Mouse (Mus musculus): ENCODE data around the gene Grsf1. TPM values are rescaled to one million over a fixed set of nuclear protein-coding genes. Genes with fewer than 3 reads are reported as not detected.

The Grsf1 gene
- polyA plus RNA-seq (2016; fragmentation: Nextera tagmentation; extraction: Ambion mirVana) = 68.2 and 69.3 TPM in 2 replicates

DNA sequence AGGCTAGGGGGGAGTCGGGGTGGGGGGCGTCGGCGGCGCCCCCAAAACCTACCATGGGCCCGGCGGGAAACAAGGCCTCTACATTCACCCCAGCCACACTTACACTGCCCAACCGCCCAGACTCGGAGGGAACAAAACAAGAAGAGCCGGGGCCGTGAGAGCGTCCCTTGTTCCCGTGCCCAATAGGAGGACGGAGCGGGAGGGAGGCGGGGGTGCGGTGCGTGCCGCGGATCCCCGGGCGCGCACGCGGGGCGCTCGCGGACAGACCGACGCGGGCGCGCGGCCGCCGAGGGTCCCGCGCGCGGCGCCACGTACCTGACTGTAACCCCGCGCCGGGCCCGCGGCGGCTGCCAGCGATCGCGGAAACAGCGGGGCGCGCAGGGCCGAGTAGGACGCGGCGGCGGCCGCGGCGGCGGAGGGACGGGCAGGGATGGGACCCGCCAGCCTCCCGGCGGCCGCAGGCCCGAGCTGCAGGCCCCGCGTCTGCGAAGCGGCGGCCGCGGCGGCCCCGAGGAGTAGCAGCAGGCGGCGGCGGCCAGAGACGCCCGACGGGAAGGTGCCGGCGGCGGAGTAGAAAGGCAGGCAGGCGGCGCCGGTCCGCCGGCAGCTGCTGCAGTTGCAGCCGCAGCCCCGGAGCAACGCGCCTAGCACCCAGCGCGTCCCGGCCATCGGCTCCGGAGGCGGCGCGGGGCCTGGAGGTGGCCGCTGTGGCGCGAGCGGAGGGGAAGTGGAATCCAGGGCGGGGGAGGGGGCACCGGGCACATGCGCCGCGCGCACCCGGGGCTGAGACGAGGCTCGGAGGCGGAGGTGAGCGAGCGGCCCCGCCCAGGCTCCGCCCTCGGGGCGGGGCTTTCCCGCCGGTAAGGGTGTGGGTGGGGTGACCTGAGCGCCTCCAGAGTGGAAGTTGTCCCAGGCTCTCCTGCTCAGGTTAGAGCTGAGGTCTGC lies at the start of gene Grsf1:
Gene Grsf1, minus strand, starts transcription at position 729 of the 945 bp plus-strand sequence.
- peak within 1 kb of the TSS; percentile 96 for H3K9ac ChIP-seq
- H3K36me3 ChIP-seq = peaks cover 13% of the 10 kb centered on the region
- H3K9me3 ChIP-seq = no peaks in the 10 kb centered on the region
- H3K27me3 ChIP-seq = no peaks in the 10 kb centered on the region
- H3K4me2 ChIP-seq (replicated peaks) = peak within 1 kb of the TSS; percentile 76
- peak within 1 kb of the TSS; percentile 97 for H3K27ac ChIP-seq
- WGBS = under 1% methylated on average over 98 of the region's 127 CpGs
- H3K4me1 ChIP-seq = peaks cover 12% of the 10 kb centered on the region; the same call in 1 of the 2 replicates
- peak within 1 kb of the TSS; percentile 96 for H3K4me3 ChIP-seq
- ATAC-seq (ENCODE audit: insufficient number of reproducible peaks, insufficient read depth, low FRiP score, low TSS enrichment) = peak; percentile 93

DNA sequence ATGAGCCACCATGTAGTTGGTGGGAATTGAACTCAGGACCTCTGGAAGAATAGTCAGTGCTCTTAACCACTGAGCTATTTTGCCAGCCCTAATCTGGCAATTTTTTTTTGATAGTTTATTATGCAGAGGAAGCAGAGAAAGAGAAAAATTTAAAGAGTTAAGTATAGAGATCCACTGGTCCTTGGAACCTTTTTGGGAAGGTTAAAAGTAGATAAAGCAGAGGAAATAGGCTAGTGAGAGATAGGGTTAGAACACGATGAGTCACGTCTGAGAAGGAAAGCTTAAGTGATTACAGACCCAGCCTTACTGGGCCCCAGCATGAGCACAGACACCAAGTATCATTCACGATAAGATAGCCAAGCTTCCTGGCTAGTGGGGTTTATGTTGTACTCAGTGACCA lies 48.1 kb upstream of the Grsf1 start:
- Histone ChIP-seq H3K36me3 (no peaks in the 10 kb centered on the region), H3K27me3 (no peaks in the 10 kb centered on the region), H3K27ac (no peak overlapping the region), H3K9me3 (no peaks in the 10 kb centered on the region), H3K9ac (no peak overlapping the region), H3K4me2 (replicated peaks) (no peak overlapping the region), H3K4me3 (no peak overlapping the region), H3K4me1 (peaks cover 22% of the 10 kb centered on the region)
- ATAC-seq (ENCODE audit: insufficient number of reproducible peaks, insufficient read depth, low FRiP score, low TSS enrichment) = no peak
- 43% methylated on average over 3 of the region's 3 CpGs for WGBS

DNA sequence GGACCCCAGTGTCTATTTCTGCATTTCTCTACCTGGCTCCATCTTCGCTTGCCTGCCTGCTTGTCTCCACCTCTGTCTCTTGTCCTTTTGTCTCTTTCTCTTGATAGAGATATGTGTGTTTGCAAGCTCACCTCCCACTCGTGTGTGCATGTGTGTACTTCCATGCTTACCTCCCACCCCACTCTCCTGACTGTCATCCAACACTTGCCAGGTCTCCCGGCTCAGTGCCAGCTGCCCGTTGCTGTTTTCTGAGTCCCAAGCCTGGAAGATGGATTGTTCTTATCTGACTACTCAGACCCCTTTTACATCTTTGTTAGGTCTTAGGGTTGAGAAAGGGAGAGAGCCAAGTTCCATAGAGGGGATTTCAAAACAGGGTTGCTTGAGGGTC lies 46.2 kb upstream of the Grsf1 start:
- H3K4me1 ChIP-seq = peaks cover 22% of the 10 kb centered on the region
- H3K27ac ChIP-seq = no peak overlapping the region
- ATAC-seq (ENCODE audit: insufficient number of reproducible peaks, insufficient read depth, low FRiP score, low TSS enrichment) = no peak
- WGBS = 34% methylated on average over 4 of the region's 4 CpGs
- H3K4me2 ChIP-seq (replicated peaks) = peak overlapping the region; percentile 97
- no peaks in the 10 kb centered on the region for H3K36me3 ChIP-seq
- no peaks in the 10 kb centered on the region for H3K27me3 ChIP-seq
- peak overlapping the region; percentile 94 for H3K4me3 ChIP-seq
- H3K9me3 ChIP-seq = no peaks in the 10 kb centered on the region
- peak overlapping the region; percentile 95 for H3K9ac ChIP-seq

DNA sequence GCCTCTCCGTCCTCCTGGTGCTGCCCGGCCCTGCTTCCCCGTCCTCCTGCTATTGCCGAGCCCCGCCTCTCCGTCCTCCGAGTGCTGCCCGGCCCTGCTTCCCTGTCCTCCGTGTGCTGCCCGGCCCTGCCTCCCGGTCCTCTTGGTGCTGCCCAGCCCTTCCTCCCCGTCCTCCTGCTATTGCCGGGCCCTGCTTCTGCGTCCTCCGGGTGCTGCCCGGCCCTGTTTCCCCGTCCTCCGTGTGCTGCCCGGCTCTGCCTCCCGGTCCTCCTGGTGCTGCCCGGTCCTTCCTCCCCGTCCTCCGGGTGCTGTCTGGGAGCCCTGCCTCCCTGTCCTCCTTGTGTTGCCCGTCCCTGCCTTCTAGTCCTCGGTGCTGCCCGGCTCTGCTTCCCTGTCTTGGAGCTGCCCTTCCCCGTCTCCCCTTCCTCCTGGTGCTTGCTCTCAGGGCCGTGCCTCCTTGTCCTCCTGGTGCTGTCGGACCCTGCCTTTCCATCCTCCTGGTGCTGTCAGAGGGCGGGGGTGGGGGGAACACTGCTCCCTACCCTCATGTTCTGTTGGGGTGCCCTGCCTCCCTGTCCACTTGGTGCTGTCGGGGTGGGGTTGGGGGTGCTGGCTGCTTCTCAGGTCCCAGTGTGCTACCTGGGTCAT lies 45.7 kb upstream of the Grsf1 start:
- WGBS = 1% methylated on average over 31 of the region's 31 CpGs
- ATAC-seq (ENCODE audit: insufficient number of reproducible peaks, insufficient read depth, low FRiP score, low TSS enrichment) = peak; percentile 16; the same call in 1 of the 2 replicates
- Histone ChIP-seq H3K36me3 (no peaks in the 10 kb centered on the region), H3K9me3 (no peaks in the 10 kb centered on the region), H3K4me2 (replicated peaks) (peak overlapping the region; percentile 97), H3K27me3 (no peaks in the 10 kb centered on the region), H3K27ac (peak overlapping the region; percentile 94), H3K9ac (peak overlapping the region; percentile 95), H3K4me3 (peak overlapping the region; percentile 94), H3K4me1 (peaks cover 22% of the 10 kb centered on the region)

- peak overlapping the region; percentile 94 for H3K4me3 ChIP-seq
- 0% methylated on average over 37 of the region's 38 CpGs for WGBS
- H3K4me1 ChIP-seq = peaks cover 22% of the 10 kb centered on the region
- H3K36me3 ChIP-seq = no peaks in the 10 kb centered on the region
- no peaks in the 10 kb centered on the region for H3K9me3 ChIP-seq
- peak overlapping the region; percentile 94 for H3K27ac ChIP-seq
- H3K9ac ChIP-seq = peak overlapping the region; percentile 95
- peak overlapping the region; percentile 97 for H3K4me2 ChIP-seq (replicated peaks)
- peak; percentile 59 for ATAC-seq (ENCODE audit: insufficient number of reproducible peaks, insufficient read depth, low FRiP score, low TSS enrichment)
- no peaks in the 10 kb centered on the region for H3K27me3 ChIP-seq
Observed at GRCm38 (mm10) chr5:88721003-88721475, 45.1 kb upstream of the Grsf1 start.

DNA sequence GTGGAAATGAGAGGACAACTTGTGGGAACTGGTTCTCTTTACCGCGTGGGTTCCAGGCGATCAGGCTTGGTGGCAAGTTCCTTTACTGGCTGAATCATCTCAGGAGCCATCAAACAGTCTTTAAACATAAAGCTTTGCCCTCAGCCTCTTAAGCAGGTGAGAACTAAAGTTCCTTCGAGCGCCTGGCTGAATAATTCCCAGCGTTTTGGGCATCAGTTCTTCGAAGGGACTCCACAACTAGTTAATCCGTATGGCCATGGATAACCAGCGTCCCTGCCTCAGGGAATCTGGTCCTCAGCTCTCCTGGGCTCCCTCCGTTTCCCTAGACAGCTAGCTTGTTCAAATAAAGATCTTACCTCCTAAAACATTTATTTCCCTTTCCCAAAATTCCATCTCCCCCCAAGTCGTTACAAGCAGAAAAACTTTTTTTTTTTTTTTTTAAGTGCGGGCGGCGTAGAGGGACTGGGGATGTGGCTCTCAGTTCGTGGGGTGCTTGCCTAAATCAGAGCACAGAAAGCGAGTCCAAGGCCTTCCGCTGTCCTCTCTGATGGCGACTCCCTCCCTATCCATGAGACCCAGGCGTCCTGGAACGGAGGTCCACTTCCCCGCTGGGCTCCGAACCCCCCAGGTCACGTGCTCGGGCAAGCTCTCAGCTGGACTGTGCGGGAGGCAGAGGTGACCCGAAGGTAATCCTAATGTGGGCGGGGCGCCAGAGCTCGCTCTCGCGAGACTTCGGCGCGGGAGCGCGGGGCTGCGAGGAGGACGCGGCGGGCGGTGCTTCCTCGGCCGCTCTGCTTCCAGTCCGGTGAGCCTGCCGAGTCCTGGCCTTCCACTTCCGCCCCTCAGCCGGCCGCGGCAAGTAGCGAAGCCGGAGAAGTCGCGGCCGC lies 44.4 kb upstream of the Grsf1 start, which contains the start of gene Mob1b:
Gene Mob1b, plus strand, starts transcription at position 740 of the 887 bp plus-strand sequence.
- Histone ChIP-seq H3K27me3 (no peaks in the 10 kb centered on the region), H3K4me3 (peak within 1 kb of the TSS; percentile 94), H3K9ac (peak within 1 kb of the TSS; percentile 95), H3K4me1 (peaks cover 22% of the 10 kb centered on the region), H3K36me3 (no peaks in the 10 kb centered on the region), H3K9me3 (no peaks in the 10 kb centered on the region), H3K27ac (peak within 1 kb of the TSS; percentile 94), H3K4me2 (replicated peaks) (peak within 1 kb of the TSS; percentile 97)
- ATAC-seq (ENCODE audit: insufficient number of reproducible peaks, insufficient read depth, low FRiP score, low TSS enrichment) = peak; percentile 92
- WGBS = under 1% methylated on average over 54 of the region's 54 CpGs

DNA sequence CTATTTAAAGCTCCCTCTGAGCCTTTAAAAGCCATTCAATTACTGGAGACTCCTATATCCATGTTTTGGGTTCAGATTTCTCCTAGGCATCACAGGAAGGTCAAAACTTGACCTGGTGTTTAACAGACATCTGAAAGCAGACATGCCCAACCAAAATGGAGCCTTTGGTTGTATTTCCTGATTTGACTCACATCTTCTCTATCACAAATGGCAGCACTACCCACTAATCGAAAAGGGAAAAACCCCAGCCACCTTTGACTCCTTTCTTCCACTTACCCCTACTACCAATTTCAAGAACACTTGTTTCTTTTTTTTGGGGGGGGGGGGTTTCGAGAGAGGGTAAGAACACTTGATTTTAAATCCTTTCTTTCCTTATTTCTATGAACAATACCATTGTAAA lies 41.0 kb upstream of the Grsf1 start:
- H3K27me3 ChIP-seq = no peaks in the 10 kb centered on the region
- 75% methylated on average over 2 of the region's 2 CpGs for WGBS
- H3K27ac ChIP-seq = no peak overlapping the region
- H3K4me3 ChIP-seq = no peak overlapping the region
- ATAC-seq (ENCODE audit: insufficient number of reproducible peaks, insufficient read depth, low FRiP score, low TSS enrichment) = no peak
- peaks cover 9% of the 10 kb centered on the region for H3K4me1 ChIP-seq
- H3K9me3 ChIP-seq = no peaks in the 10 kb centered on the region
- no peak overlapping the region for H3K4me2 ChIP-seq (replicated peaks)
- no peaks in the 10 kb centered on the region for H3K36me3 ChIP-seq
- no peak overlapping the region for H3K9ac ChIP-seq

DNA sequence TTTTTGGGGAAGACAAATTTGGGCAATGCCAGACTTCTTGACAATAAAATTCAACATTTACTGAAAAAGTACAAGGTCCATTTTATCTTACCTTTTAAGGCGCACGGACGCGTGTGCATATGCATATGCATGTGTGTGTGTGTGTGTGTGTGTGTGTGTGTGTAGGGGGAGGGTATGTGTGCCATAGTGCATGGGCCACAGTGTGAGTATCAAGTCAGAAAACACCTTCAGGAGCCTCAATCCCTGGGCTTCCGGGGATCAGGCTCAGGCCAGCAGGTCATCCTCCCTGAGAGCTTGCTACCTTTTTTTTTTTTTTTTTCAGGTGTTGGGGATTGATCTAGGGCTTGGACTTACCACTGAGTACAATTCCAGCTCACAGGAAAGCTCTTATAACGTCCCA lies 36.4 kb upstream of the Grsf1 start:
- H3K27ac ChIP-seq = no peak overlapping the region
- no peak overlapping the region for H3K4me3 ChIP-seq
- H3K9ac ChIP-seq = no peak overlapping the region
- no peaks in the 10 kb centered on the region for H3K36me3 ChIP-seq
- H3K27me3 ChIP-seq = no peaks in the 10 kb centered on the region
- 72% methylated on average over 6 of the region's 6 CpGs for WGBS
- ATAC-seq (ENCODE audit: insufficient number of reproducible peaks, insufficient read depth, low FRiP score, low TSS enrichment) = no peak
- no peak overlapping the region for H3K4me2 ChIP-seq (replicated peaks)
- H3K4me1 ChIP-seq = no peaks in the 10 kb centered on the region
- no peaks in the 10 kb centered on the region for H3K9me3 ChIP-seq

GRCm38 (mm10) chr5:88711618-88712224 lies 35.8 kb upstream of the Grsf1 start:
- Histone ChIP-seq H3K36me3 (no peaks in the 10 kb centered on the region), H3K27me3 (no peaks in the 10 kb centered on the region), H3K4me2 (replicated peaks) (no peak overlapping the region), H3K9ac (no peak overlapping the region), H3K4me3 (no peak overlapping the region), H3K4me1 (no peaks in the 10 kb centered on the region), H3K27ac (no peak overlapping the region), H3K9me3 (no peaks in the 10 kb centered on the region)
- ATAC-seq (ENCODE audit: insufficient number of reproducible peaks, insufficient read depth, low FRiP score, low TSS enrichment) = peak; percentile 54; the same call in 1 of the 2 replicates
- WGBS = 27% methylated on average over 10 of the region's 10 CpGs

GRCm38 (mm10) chr5:88711128-88711527 lies 35.2 kb upstream of the Grsf1 start:
- no peak overlapping the region for H3K27ac ChIP-seq
- H3K9me3 ChIP-seq = no peaks in the 10 kb centered on the region
- no peak overlapping the region for H3K4me2 ChIP-seq (replicated peaks)
- H3K4me3 ChIP-seq = no peak overlapping the region
- peak; percentile 70 for ATAC-seq (ENCODE audit: insufficient number of reproducible peaks, insufficient read depth, low FRiP score, low TSS enrichment)
- H3K27me3 ChIP-seq = no peaks in the 10 kb centered on the region
- H3K9ac ChIP-seq = no peak overlapping the region
- H3K4me1 ChIP-seq = no peaks in the 10 kb centered on the region
- no peaks in the 10 kb centered on the region for H3K36me3 ChIP-seq

DNA sequence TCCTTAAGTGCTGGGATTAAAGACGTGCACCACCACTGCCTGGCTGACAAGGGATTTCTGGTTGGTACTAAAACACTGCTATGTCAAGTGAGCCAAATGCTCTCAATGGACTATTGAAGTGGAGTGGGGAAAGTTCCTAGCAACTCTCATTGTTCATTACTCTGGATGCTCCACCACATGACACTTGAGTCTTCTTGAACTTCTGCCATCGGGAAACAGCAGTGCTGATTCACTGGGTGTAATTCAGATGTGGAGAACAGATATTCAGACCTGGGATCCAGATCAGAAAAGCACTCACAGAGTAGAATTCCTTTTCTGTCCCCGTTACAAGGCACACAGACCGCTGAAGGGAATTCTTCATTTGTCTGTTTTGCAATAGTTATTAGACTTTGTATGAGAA lies 27.6 kb upstream of the Grsf1 start:
- Histone ChIP-seq H3K36me3 (no peaks in the 10 kb centered on the region), H3K27me3 (no peaks in the 10 kb centered on the region), H3K4me3 (no peak overlapping the region), H3K4me2 (replicated peaks) (no peak overlapping the region), H3K9ac (no peak overlapping the region), H3K9me3 (no peaks in the 10 kb centered on the region), H3K27ac (no peak overlapping the region), H3K4me1 (no peaks in the 10 kb centered on the region)
- ATAC-seq (ENCODE audit: insufficient number of reproducible peaks, insufficient read depth, low FRiP score, low TSS enrichment) = no peak
- WGBS = 80% methylated on average over 4 of the region's 4 CpGs

All from embryonic facial prominence, embryonic 12.5 days (tissue).